Mouse (Mus musculus) stomach, postnatal 0 days (tissue): ENCODE measurements around the gene Tuba3a. TPM values are rescaled to one million over a fixed set of nuclear protein-coding genes. Genes with fewer than 3 reads are reported as not detected.

Experiments
- ATAC-seq: fragments of 200-750 bp; cut with Nextera tagmentation; 2 replicates; pipeline ENCODE4 v1.8.0; 2017; ENCODE audit not compliant: low FRiP score, low TSS enrichment
- DNase-seq: peaks from one replicate; pipeline ENCODE4 v3.0.0-alpha.2; 2016; ENCODE audit warnings: low spot score
- H3K27ac ChIP-seq: fragments of 300-500 bp; sonication (generic); replicated peaks from 2 replicates; pipeline ENCODE4 v1.5.1; 2014; ENCODE audit warnings: mild to moderate bottlenecking, control low read depth
- H3K27me3 ChIP-seq: fragments of 300-500 bp; sonication (generic); 2 replicates; pipeline ENCODE4 v1.6.1; 2014; ENCODE audit warnings: low read length; ENCODE audit not compliant: control insufficient read depth, insufficient read depth
- H3K36me3 ChIP-seq: fragments of 300-500 bp; sonication (generic); 2 replicates; pipeline ENCODE4 v1.6.1; 2014; ENCODE audit warnings: low read length, mixed read lengths; ENCODE audit not compliant: control insufficient read depth, insufficient read depth
- H3K4me1 ChIP-seq: fragments of 300-500 bp; sonication (generic); replicated peaks from 2 replicates; pipeline ENCODE4 v1.6.1; 2014; ENCODE audit warnings: antibody characterized with exemption; ENCODE audit not compliant: control insufficient read depth, insufficient read depth
- H3K4me2 ChIP-seq: fragments of 300-500 bp; sonication (generic); replicated peaks from 2 replicates; pipeline ENCODE4 v1.6.1; 2014; ENCODE audit warnings: low read depth, mild to moderate bottlenecking, control low read depth, moderate library complexity
- H3K4me3 ChIP-seq: fragments of 300-500 bp; sonication (generic); 2 replicates; pipeline ENCODE4 v1.5.1; 2014; ENCODE audit warnings: low read depth, low read length, control low read depth
- H3K9ac ChIP-seq: fragments of 300-500 bp; sonication (generic); 2 replicates; pipeline ENCODE4 v1.6.1; 2014; ENCODE audit warnings: mild to moderate bottlenecking, low read length, control low read depth, mixed read lengths
- H3K9me3 ChIP-seq: fragments of 300-500 bp; sonication (generic); 2 replicates; pipeline ENCODE4 v1.6.1; 2016; ENCODE audit warnings: low read length; ENCODE audit not compliant: control insufficient read depth
- CTCF ChIP-seq: IDR thresholded peaks from 2 replicates; pipeline ENCODE4 v1.5.1; 2016; ENCODE audit warnings: antibody characterized with exemption, low read depth, mild to moderate bottlenecking, moderate library complexity
- EP300 ChIP-seq: optimal IDR thresholded peaks from 2 replicates; pipeline ENCODE3; 2016; ENCODE audit warnings: antibody characterized with exemption
- WGBS: fragments of 180-500 bp; shearing (Covaris S2); extraction: QIAGEN DNeasy Blood & Tissue Kit; methylation state at CpG from one replicate; pipeline ENCODE4 v1.1.7; 2014; 5-methylcytosine and 5-hydroxymethylcytosine counted together
- polyA plus RNA-seq: library from polyadenylated mRNA; unstranded; fragments of >200 nt; fragmentation: Nextera tagmentation; extraction: Ambion mirVana; gene quantifications from 2 replicates; pipeline ENCODE4 v1.2.1, GENCODE M21; 2015

Tuba3a gene
- polyA plus RNA-seq, 1 experiment from 2014 or later = 0.15 TPM

- 65% methylated on average over 8 of the region's 8 CpGs for WGBS
- Histone ChIP-seq H3K4me2 (no peak overlapping the region), H3K27me3 (no peaks in the 10 kb centered on the region), H3K4me1 (no peaks in the 10 kb centered on the region), H3K36me3 (no peaks in the 10 kb centered on the region), H3K9ac (no peak overlapping the region), H3K9me3 (no peaks in the 10 kb centered on the region), H3K4me3 (no peak overlapping the region), H3K27ac (no peak overlapping the region)
- peak; percentile 76 for ATAC-seq
- DNase-seq = peak; percentile 32
- TF ChIP-seq CTCF (no peak), EP300 (no peak)
Measured at GRCm38 (mm10) chr6:125256222-125256966, 29.4 kb downstream of the Tuba3a start.

GRCm38 (mm10) chr6:125255516-125256044, 30.3 kb downstream of the Tuba3a start:
- WGBS = 77% methylated on average over 7 of the region's 7 CpGs
- 0 out of 2 replicates have a peak, but pooled peaks have one; percentile 38 for ATAC-seq
- Histone ChIP-seq H3K9me3 (no peaks in the 10 kb centered on the region), H3K4me1 (no peaks in the 10 kb centered on the region), H3K27ac (no peak overlapping the region), H3K4me2 (no peak overlapping the region), H3K27me3 (no peaks in the 10 kb centered on the region), H3K36me3 (no peaks in the 10 kb centered on the region), H3K9ac (no peak overlapping the region), H3K4me3 (no peak overlapping the region)
- no peak for TF ChIP-seq EP300
- TF ChIP-seq CTCF = no peak
- DNase-seq = no peak

- no peak for ATAC-seq
- no peak overlapping the region for H3K4me3 ChIP-seq
- 75% methylated on average over 14 of the region's 14 CpGs for WGBS
- no peaks in the 10 kb centered on the region for H3K27me3 ChIP-seq
- no peaks in the 10 kb centered on the region for H3K4me1 ChIP-seq
- TF ChIP-seq CTCF = no peak
- TF ChIP-seq EP300 = no peak
- H3K27ac ChIP-seq = no peak overlapping the region
- no peaks in the 10 kb centered on the region for H3K9me3 ChIP-seq
- no peak overlapping the region for H3K9ac ChIP-seq
- H3K36me3 ChIP-seq = no peaks in the 10 kb centered on the region
- no peak for DNase-seq
- no peak overlapping the region for H3K4me2 ChIP-seq
Measured at GRCm38 (mm10) chr6:125253863-125254715, 31.8 kb downstream of the Tuba3a start.

- Histone ChIP-seq H3K9me3 (no peaks in the 10 kb centered on the region), H3K9ac (no peak overlapping the region), H3K4me2 (no peak overlapping the region), H3K4me1 (no peaks in the 10 kb centered on the region), H3K4me3 (no peak overlapping the region), H3K36me3 (no peaks in the 10 kb centered on the region), H3K27me3 (no peaks in the 10 kb centered on the region), H3K27ac (no peak overlapping the region)
- TF ChIP-seq EP300 (no peak), CTCF (no peak)
- no peak for DNase-seq
- 82% methylated on average over 8 of the region's 8 CpGs for WGBS
- ATAC-seq = no peak
Measured at GRCm38 (mm10) chr6:125252711-125253110, 33.1 kb downstream of the Tuba3a start.

GRCm38 (mm10) chr6:125252285-125252684, 33.6 kb downstream of the Tuba3a start:
- no peaks in the 10 kb centered on the region for H3K36me3 ChIP-seq
- H3K27me3 ChIP-seq = no peaks in the 10 kb centered on the region
- DNase-seq = no peak
- ATAC-seq = no peak
- no peak overlapping the region for H3K4me3 ChIP-seq
- no peaks in the 10 kb centered on the region for H3K9me3 ChIP-seq
- H3K27ac ChIP-seq = no peak overlapping the region
- WGBS = 76% methylated on average over 3 of the region's 3 CpGs
- no peak overlapping the region for H3K4me2 ChIP-seq
- TF ChIP-seq CTCF (no peak), EP300 (no peak)
- H3K9ac ChIP-seq = no peak overlapping the region
- H3K4me1 ChIP-seq = no peaks in the 10 kb centered on the region

- TF ChIP-seq EP300 (no peak), CTCF (no peak)
- no peak for DNase-seq
- Histone ChIP-seq H3K4me1 (no peaks in the 10 kb centered on the region), H3K9ac (no peak overlapping the region), H3K9me3 (no peaks in the 10 kb centered on the region), H3K27me3 (no peaks in the 10 kb centered on the region), H3K4me2 (no peak overlapping the region), H3K4me3 (no peak overlapping the region), H3K36me3 (no peaks in the 10 kb centered on the region), H3K27ac (no peak overlapping the region)
- 44% methylated on average over 1 of the region's 1 CpGs for WGBS
- no peak for ATAC-seq
Measured at GRCm38 (mm10) chr6:125244551-125244950, 41.3 kb downstream of the Tuba3a start.
